In genomic region chr12:73521944-73522343, GRCm38 (mm10) we compare ENCODE assay signal across 28 mouse cellular contexts. TPM values are rescaled to one million over a fixed set of nuclear protein-coding genes. Genes with fewer than 3 reads are reported as not detected.
DNase-seq lines count a peak whose midpoint lies in the region; ATAC-seq lines count a peak whose summit lies in the region.
"Had no signal": no experiment of that assay in that cellular context is flagged by ENCODE, and none has a peak within 500 bp of the region (broad histone marks: within the 10 kb centered on the region; RNA-seq: fewer than 3 reads in every experiment).

No protein-coding gene starts in this region.

- H3K9me3 ChIP-seq in limb, embryonic 12.5 days = no peaks in the 10 kb centered on the region
- H3K9me3 ChIP-seq: forebrain, embryonic 10.5 days; G1E; heart, embryonic 10.5 days; heart, embryonic 13.5 days; hindbrain, embryonic 12.5 days; hindbrain, embryonic 15.5 days had no signal

- H3K4me2 ChIP-seq in limb, embryonic 12.5 days = peak overlapping the region; percentile 36
- H3K4me2 ChIP-seq: hindbrain, embryonic 12.5 days; hindbrain, embryonic 15.5 days had no signal

- peak; percentile 64 for DNase-seq in embryo, embryonic 11 days
- DNase-seq in embryo, embryonic 10 days (ENCODE audit: low spot score) = no peak
- DNase-seq in forelimb bud, embryonic 11.5 days (ENCODE audit: low read depth, low spot score) = peak; percentile 79
- peak; percentile 37 for DNase-seq in mesoderm, embryonic 11.5 days (ENCODE audit: low read depth, low spot score)
- no peak for DNase-seq in spleen, adult 12 weeks (ENCODE audit: low spot score)
- no peak for DNase-seq in layer of hippocampus, adult 9-10 months (ENCODE audit: low spot score)
- DNase-seq in testis, postnatal 10 days (ENCODE audit: low spot score) = no peak
- DNase-seq: adrenal gland, adult 2 months; adrenal gland, postnatal 14 days; B cell, adult 2 months; cerebellum, adult 11 months; cerebellum, adult 2 months; cerebellum, adult 9-11 months; cerebellum, postnatal 36 days; forebrain, postnatal 0 days; gastrocnemius, postnatal 36 days; heart, adult 2 months had no signal

- H3K27ac ChIP-seq in limb, embryonic 12.5 days = peak overlapping the region; percentile 80
- H3K27ac ChIP-seq: forebrain, embryonic 10.5 days; heart, adult 2 months; heart, embryonic 10.5 days; heart, embryonic 13.5 days; hindbrain, embryonic 12.5 days; hindbrain, embryonic 15.5 days had no signal

- H3K4me1 ChIP-seq in limb, embryonic 12.5 days (replicated peaks) = peaks cover 70% of the 10 kb centered on the region
- H3K4me1 ChIP-seq: hindbrain, embryonic 15.5 days had no signal

- no peak overlapping the region for H3K4me3 ChIP-seq in limb, embryonic 12.5 days (replicated peaks)
- H3K4me3 ChIP-seq: forebrain, embryonic 10.5 days; heart, adult 2 months; heart, embryonic 10.5 days; heart, embryonic 13.5 days; hindbrain, embryonic 12.5 days; hindbrain, embryonic 15.5 days had no signal

- H3K36me3 ChIP-seq in limb, embryonic 12.5 days = no peaks in the 10 kb centered on the region
- H3K36me3 ChIP-seq: forebrain, embryonic 10.5 days; G1E; heart, embryonic 10.5 days; heart, embryonic 13.5 days; hindbrain, embryonic 12.5 days; hindbrain, embryonic 15.5 days had no signal

- peaks cover 38% of the 10 kb centered on the region for H3K27me3 ChIP-seq in limb, embryonic 12.5 days
- H3K27me3 ChIP-seq: CH12.LX, Patski had no signal

- no peak overlapping the region for H3K9ac ChIP-seq in limb, embryonic 12.5 days (replicated peaks)
- H3K9ac ChIP-seq: forebrain, postnatal 0 days; heart, embryonic 13.5 days; hindbrain, embryonic 12.5 days; hindbrain, embryonic 15.5 days had no signal

- peak; percentile 21; the same call in 1 of the 2 replicates for ATAC-seq in limb, embryonic 12.5 days (ENCODE audit: insufficient number of reproducible peaks, insufficient read depth, low FRiP score, low TSS enrichment, low read depth)
- ATAC-seq: forebrain, embryonic 14.5 days; forebrain, postnatal 0 days; intestine, postnatal 0 days; Patski had no signal

- 7% methylated on average over 3 of the region's 3 CpGs for WGBS in limb, embryonic 12.5 days

RNA-seq across cellular contexts. Expression of gene Tmem30b, which starts 24.2 kb away (rescaled TPM):
- polyA plus RNA-seq in limb, embryonic 12.5 days (2016; fragmentation: Nextera tagmentation; extraction: Ambion mirVana) = 21.4 and 27.9 TPM in 2 replicates
- polyA plus RNA-seq: G1E, Patski had no signal

Comparison
In these comparisons a context has a peak if more than half of its experiments do, and no peak if none do; other contexts are left out.
1. DNase-seq: peak in embryo, embryonic 11 days (single experiment), forelimb bud, embryonic 11.5 days (single experiment) and mesoderm, embryonic 11.5 days (single experiment); none in embryo, embryonic 10 days (single experiment), spleen, adult 12 weeks (single experiment), layer of hippocampus, adult 9-10 months (single experiment) and testis, postnatal 10 days (single experiment).